Mouse (Mus musculus): ENCODE data around the gene Slc4a2.

Slc4a2 gene

DNA sequence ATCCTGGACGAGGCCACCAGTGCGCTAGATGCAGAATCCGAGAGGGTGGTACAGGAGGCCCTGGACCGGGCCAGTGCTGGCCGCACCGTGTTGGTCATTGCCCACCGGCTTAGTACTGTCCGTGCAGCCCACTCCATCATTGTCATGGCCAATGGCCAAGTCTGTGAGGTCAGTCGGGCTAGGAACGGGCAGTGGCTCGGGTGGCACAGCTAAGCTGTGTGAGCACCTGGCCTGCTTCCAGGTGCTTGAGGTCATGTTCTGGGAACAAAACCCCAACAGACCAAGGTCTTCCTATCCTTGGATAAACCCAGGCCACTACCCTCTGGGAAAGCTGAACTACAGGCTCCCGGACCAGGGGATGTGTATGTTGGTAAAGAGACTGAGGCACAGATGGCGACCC, 15.0 kb upstream of the Slc4a2 start:
- DNase-seq (ENCODE audit: low read depth, low spot score) = no peak
- Histone ChIP-seq H3K27me3 (ENCODE audit: control insufficient read depth, insufficient read depth, low read length, poor library complexity, severe bottlenecking) (no peaks in the 10 kb centered on the region), H3K36me3 (ENCODE audit: control insufficient read depth, insufficient read depth, low read length, poor library complexity, severe bottlenecking) (no peaks in the 10 kb centered on the region)

DNA sequence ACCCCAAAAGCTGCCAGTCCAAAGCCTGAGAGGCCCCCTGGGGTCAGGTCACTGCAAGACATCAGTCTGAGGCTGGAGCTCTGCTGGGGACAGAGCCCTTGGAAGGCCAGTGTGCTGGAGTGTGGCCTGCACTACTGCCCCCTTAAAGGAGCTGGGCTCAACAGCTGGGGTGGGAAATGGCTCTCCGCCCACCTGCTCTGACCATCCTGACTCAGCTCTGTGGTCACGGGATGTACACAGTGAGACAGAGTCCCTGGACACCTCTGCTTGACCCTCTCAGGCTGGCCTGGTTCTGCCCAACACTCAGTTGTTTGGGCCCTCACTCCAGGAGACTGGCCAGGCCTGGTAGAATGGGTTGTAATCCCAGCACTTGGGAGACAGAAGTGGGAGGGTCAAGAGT, 14.2 kb upstream of the Slc4a2 start:
- Histone ChIP-seq H3K27me3 (ENCODE audit: control insufficient read depth, insufficient read depth, low read length, poor library complexity, severe bottlenecking) (no peaks in the 10 kb centered on the region), H3K36me3 (ENCODE audit: control insufficient read depth, insufficient read depth, low read length, poor library complexity, severe bottlenecking) (no peaks in the 10 kb centered on the region)
- no peak for DNase-seq (ENCODE audit: low read depth, low spot score)

DNA sequence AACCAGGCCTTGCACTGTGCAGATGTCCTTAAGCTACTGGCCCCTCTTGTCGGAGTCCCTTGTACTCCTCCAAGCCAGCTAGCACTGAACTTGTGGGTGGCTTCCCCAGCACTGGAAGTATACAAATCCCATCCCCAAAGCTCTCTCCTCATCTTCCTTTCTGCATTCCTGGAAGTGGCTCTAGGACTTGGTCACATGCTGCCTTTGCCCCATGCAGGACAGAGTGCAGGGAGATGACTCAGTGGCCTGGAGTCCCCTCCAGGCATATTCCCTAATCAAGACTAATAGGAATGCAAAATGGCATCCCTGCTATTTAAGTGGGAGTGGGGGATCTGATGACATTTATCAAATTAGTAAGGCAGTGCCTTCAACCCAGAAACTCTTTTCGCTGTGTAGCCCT, 11.6 kb upstream of the Slc4a2 start:
- DNase-seq (ENCODE audit: low read depth, low spot score) = no peak
- Histone ChIP-seq H3K36me3 (ENCODE audit: control insufficient read depth, insufficient read depth, low read length, poor library complexity, severe bottlenecking) (no peaks in the 10 kb centered on the region), H3K27me3 (ENCODE audit: control insufficient read depth, insufficient read depth, low read length, poor library complexity, severe bottlenecking) (peaks cover 2% of the 10 kb centered on the region)

DNA sequence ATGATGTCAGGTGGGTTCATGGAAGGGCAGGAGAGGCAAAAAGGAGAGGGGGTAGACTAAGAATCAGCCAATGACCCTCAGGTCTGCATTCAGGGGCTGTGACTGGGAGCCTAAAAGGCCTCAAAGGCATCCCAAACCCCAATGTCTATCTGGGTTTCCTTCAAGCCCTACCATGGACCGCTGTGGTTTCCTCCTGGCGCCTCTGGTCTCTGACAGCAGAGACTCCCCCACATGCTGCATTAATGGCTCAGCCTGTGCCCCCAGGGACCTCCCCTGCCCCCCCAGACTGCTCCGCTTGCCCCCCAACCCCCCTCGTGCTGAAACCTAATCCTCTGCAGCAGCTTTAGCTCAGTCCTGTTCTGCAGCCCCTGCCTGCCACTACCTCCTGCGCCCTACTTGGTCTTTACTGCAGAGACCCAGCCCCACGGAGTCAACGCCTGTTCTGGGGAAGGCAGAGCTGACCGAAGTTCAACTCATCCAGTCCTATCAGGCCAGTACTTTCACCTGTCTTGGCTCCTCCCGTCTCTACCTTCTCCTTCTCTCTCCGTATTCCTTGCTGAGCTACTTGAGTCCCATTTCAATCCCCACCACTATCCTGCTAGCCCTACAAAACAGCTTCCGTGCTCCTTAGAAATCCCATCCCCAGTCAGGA, 10.5 kb upstream of the Slc4a2 start, which contains the start of gene Asic3:
Gene Asic3, plus strand, starts transcription at position 351 of the 652 bp plus-strand sequence.
- DNase-seq (ENCODE audit: low read depth, low spot score) = no peak
- no peaks in the 10 kb centered on the region for H3K36me3 ChIP-seq (ENCODE audit: control insufficient read depth, insufficient read depth, low read length, poor library complexity, severe bottlenecking)
- H3K27me3 ChIP-seq (ENCODE audit: control insufficient read depth, insufficient read depth, low read length, poor library complexity, severe bottlenecking) = peaks cover 2% of the 10 kb centered on the region

DNA sequence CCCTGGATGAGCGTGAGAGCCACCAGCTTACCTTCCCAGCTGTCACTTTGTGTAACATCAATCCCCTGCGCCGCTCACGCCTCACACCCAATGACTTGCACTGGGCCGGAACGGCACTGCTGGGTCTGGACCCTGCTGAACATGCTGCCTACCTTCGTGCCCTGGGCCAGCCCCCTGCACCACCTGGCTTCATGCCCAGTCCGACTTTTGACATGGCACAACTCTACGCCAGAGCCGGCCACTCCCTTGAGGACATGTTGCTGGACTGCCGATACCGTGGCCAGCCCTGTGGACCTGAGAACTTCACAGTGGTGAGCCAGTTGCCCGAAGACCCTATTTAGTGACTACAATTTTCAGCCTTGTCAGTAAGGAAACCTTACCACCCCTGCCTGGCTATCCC, 9.7 kb upstream of the Slc4a2 start:
- Histone ChIP-seq H3K36me3 (ENCODE audit: control insufficient read depth, insufficient read depth, low read length, poor library complexity, severe bottlenecking) (no peaks in the 10 kb centered on the region), H3K27me3 (ENCODE audit: control insufficient read depth, insufficient read depth, low read length, poor library complexity, severe bottlenecking) (peaks cover 2% of the 10 kb centered on the region)
- no peak for DNase-seq (ENCODE audit: low read depth, low spot score)

GRCm38 (mm10) chr5:24416222-24416736, 7.4 kb upstream of the Slc4a2 start:
- DNase-seq (ENCODE audit: low read depth, low spot score) = peak; percentile 85
- Histone ChIP-seq H3K36me3 (ENCODE audit: control insufficient read depth, insufficient read depth, low read length, poor library complexity, severe bottlenecking) (no peaks in the 10 kb centered on the region), H3K27me3 (ENCODE audit: control insufficient read depth, insufficient read depth, low read length, poor library complexity, severe bottlenecking) (peaks cover 2% of the 10 kb centered on the region)

- DNase-seq (ENCODE audit: low read depth, low spot score) = no peak
Measured at GRCm38 (mm10) chr5:24417587-24417986, 6.0 kb upstream of the Slc4a2 start.

GRCm38 (mm10) chr5:24420381-24420780, 3.3 kb upstream of the Slc4a2 start:
- H3K36me3 ChIP-seq (ENCODE audit: control insufficient read depth, insufficient read depth, low read length, poor library complexity, severe bottlenecking) = no peaks in the 10 kb centered on the region
- no peaks in the 10 kb centered on the region for H3K27me3 ChIP-seq (ENCODE audit: control insufficient read depth, insufficient read depth, low read length, poor library complexity, severe bottlenecking)
- DNase-seq (ENCODE audit: low read depth, low spot score) = no peak

More at GRCm38 (mm10) chr5:24417587-24417986, 6.0 kb upstream of the Slc4a2 start:
- Histone ChIP-seq H3K36me3 (ENCODE audit: control insufficient read depth, insufficient read depth, low read length, poor library complexity, severe bottlenecking) (no peaks in the 10 kb centered on the region), H3K27me3 (ENCODE audit: control insufficient read depth, insufficient read depth, low read length, poor library complexity, severe bottlenecking) (peaks cover 2% of the 10 kb centered on the region)

GRCm38 (mm10) chr5:24424004-24424781, 556 bp downstream of the Slc4a2 start:
- DNase-seq (ENCODE audit: low read depth, low spot score) = no peak
- H3K36me3 ChIP-seq (ENCODE audit: control insufficient read depth, insufficient read depth, low read length, poor library complexity, severe bottlenecking) = no peaks in the 10 kb centered on the region

GRCm38 (mm10) chr5:24424861-24425411, 1.3 kb downstream of the Slc4a2 start:
- DNase-seq (ENCODE audit: low read depth, low spot score) = peak; percentile 91

More at GRCm38 (mm10) chr5:24424004-24424781, 556 bp downstream of the Slc4a2 start:
- H3K27me3 ChIP-seq (ENCODE audit: control insufficient read depth, insufficient read depth, low read length, poor library complexity, severe bottlenecking) = no peaks in the 10 kb centered on the region

GRCm38 (mm10) chr5:24425421-24426036, 1.9 kb downstream of the Slc4a2 start:
- DNase-seq (ENCODE audit: low read depth, low spot score) = peak; percentile 66
- H3K27me3 ChIP-seq (ENCODE audit: control insufficient read depth, insufficient read depth, low read length, poor library complexity, severe bottlenecking) = no peaks in the 10 kb centered on the region
- H3K36me3 ChIP-seq (ENCODE audit: control insufficient read depth, insufficient read depth, low read length, poor library complexity, severe bottlenecking) = 0 out of 2 replicates have a peak, but pooled peaks cover 4% of the 10 kb centered on the region

More at GRCm38 (mm10) chr5:24424861-24425411, 1.3 kb downstream of the Slc4a2 start:
- no peaks in the 10 kb centered on the region for H3K27me3 ChIP-seq (ENCODE audit: control insufficient read depth, insufficient read depth, low read length, poor library complexity, severe bottlenecking)
- H3K36me3 ChIP-seq (ENCODE audit: control insufficient read depth, insufficient read depth, low read length, poor library complexity, severe bottlenecking) = 0 out of 2 replicates have a peak, but pooled peaks cover 4% of the 10 kb centered on the region

GRCm38 (mm10) chr5:24426037-24426432, 2.4 kb downstream of the Slc4a2 start:
- peaks cover 7% of the 10 kb centered on the region; the same call in 1 of the 2 replicates for H3K36me3 ChIP-seq (ENCODE audit: control insufficient read depth, insufficient read depth, low read length, poor library complexity, severe bottlenecking)
- peak; percentile 17 for DNase-seq (ENCODE audit: low read depth, low spot score)
- H3K27me3 ChIP-seq (ENCODE audit: control insufficient read depth, insufficient read depth, low read length, poor library complexity, severe bottlenecking) = no peaks in the 10 kb centered on the region

GRCm38 (mm10) chr5:24426556-24427284, 3.1 kb downstream of the Slc4a2 start:
- no peaks in the 10 kb centered on the region for H3K27me3 ChIP-seq (ENCODE audit: control insufficient read depth, insufficient read depth, low read length, poor library complexity, severe bottlenecking)
- H3K36me3 ChIP-seq (ENCODE audit: control insufficient read depth, insufficient read depth, low read length, poor library complexity, severe bottlenecking) = peaks cover 8% of the 10 kb centered on the region; the same call in 1 of the 2 replicates
- no peak for DNase-seq (ENCODE audit: low read depth, low spot score)

DNA sequence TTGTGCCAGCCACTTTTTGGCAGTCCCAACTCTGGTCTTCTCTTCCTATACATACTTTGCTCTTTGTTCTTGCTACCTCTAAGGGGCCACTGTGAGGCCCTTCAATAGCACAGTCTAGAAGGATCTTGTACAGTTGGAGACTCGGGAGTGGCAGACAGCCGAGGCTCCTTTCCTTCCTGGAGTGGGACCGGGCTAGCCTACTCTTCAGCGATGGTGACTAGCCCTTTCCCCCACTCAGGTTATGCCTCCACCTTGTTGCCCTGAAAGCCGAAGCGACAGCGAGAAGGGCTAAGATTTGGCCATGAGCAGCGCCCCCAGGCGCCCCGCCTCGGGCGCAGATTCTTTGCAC, 3.6 kb downstream of the Slc4a2 start:
- no peaks in the 10 kb centered on the region for H3K27me3 ChIP-seq (ENCODE audit: control insufficient read depth, insufficient read depth, low read length, poor library complexity, severe bottlenecking)
- DNase-seq (ENCODE audit: low read depth, low spot score) = no peak
- peaks cover 8% of the 10 kb centered on the region; the same call in 1 of the 2 replicates for H3K36me3 ChIP-seq (ENCODE audit: control insufficient read depth, insufficient read depth, low read length, poor library complexity, severe bottlenecking)
